Mouse (Mus musculus): ENCODE measurements around the gene 4931414P19Rik. TPM values are rescaled to one million over a fixed set of nuclear protein-coding genes. Genes with fewer than 3 reads are reported as not detected.

The 4931414P19Rik gene
- total RNA-seq, 2 experiments from 2014 or later = 8.3 to 9.3 TPM

DNA sequence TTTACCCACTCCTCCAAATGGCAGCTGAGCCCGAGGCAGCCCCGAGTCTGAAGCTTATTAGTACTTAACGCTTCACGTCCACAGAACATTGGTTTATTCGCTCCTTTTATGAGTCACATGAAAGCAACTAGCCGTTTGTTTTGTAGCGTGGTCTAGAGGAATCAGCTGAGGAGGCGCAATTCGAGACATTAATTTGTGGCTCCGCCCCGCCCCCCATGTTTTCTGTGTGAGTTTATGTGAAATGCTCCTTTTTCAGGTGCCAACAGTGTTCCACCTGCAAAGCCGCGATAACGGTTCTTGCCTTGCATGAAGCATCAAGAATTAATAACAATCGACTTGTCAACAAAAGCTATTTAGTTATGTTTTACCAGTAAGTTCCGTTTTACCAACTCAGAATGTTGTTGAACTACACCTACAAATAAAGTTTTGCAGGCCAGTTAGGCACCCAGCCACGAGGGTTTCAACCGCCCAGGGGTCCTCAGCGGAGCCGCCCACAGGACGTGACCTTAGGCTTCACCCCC lies 52.3 kb downstream of the 4931414P19Rik start:
- no peak for DNase-seq (ENCODE audit: low spot score in 2 of 2)

DNA sequence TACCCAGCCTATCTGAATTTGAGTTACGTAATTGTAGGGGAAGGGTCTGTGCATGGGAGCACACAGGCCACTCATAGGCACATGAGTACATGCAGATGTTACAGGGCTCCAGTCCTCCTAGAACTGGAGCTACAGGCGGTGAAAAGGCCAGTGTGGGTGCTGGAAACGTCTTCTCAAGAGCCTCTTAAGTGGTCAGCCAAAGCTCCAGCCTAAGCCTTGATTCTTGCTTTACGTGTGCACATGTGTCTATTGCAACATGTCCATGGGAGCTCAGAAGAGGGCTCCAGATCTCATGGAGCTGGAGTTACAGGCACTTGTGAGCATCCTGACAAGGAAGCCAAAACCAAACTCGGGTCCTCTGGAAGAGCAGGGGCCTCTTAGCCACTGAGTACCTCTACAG lies 61.1 kb downstream of the 4931414P19Rik start:
- no peak for DNase-seq (ENCODE audit: low spot score in 2 of 2)

DNA sequence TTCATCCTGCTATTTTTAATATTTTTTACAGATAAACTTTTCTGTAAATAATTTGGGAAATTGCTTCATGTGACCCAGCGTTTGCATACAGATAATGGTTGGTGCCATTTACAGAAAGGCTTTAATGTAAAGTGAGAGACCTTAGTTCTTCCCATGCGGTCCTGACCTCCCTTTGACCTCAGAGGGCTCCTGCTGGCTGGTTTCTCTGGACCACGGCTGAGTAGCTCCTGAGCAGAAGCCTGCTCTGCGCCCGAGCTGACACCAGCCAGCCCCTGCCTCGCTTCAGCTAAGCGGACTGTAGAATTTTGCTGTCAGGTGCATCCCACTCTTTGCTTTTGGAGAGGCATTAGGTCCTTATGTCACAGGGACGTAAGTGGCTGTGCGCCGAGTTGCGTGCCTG lies 65.0 kb downstream of the 4931414P19Rik start:
- no peak for DNase-seq (ENCODE audit: low spot score in 2 of 2)

DNA sequence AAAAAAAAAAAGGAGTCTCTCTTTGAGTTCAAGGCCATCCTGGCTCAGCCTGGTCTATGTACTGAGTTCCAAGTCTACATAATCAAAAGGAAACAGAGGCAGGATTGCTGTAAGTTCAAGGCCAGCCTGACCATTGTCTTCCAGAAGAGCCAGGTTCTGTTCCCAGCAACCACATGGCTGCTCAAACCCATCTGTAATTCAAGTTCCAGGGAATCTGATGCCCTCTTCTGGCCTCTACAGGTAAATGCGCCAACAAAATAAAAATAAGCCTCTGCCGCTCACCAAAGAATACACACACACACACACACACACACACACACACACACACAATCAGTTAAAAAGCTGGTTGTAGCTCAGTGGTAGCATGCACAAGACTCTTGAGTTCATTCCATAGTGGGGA lies 67.2 kb downstream of the 4931414P19Rik start:
- no peak for DNase-seq (ENCODE audit: low spot score in 2 of 2)

Small RNA genes within 50 kb of the gene (microRNA-seq; reads per million reads assigned to microRNA genes)
- gene Mir686 (0 reads per million in 2 experiments), gene Mir6948 (0.42 to 0.50 reads per million in 2 experiments)

Other genes with a start within 250 kb of the 4931414P19Rik start
- gene Oxa1l, start 245.2 kb downstream of the 4931414P19Rik start, total RNA-seq (2021) = 10 to 100 TPM; 49.2 to 55.1 TPM
- 1 to 10 TPM; 2.3 to 4.0 TPM for gene Slc7a7, start 188.2 kb downstream of the 4931414P19Rik start, total RNA-seq (2021)
- 10 to 100 TPM; 89.2 to 93.8 TPM for gene Mrpl52, start 179.1 kb downstream of the 4931414P19Rik start, total RNA-seq (2021)
- 10 to 100 TPM; 12.0 to 12.6 TPM for gene Mmp14, start 174.4 kb downstream of the 4931414P19Rik start, total RNA-seq (2021)
- 10 to 100 TPM; 21.1 to 22.2 TPM for gene Lrp10, start 141.9 kb downstream of the 4931414P19Rik start, total RNA-seq (2021)
- 1 to 10 TPM; 4.2 to 7.5 TPM for gene Rem2, start 129.9 kb downstream of the 4931414P19Rik start, total RNA-seq (2021)
- gene Prmt5, start 88.5 kb downstream of the 4931414P19Rik start, total RNA-seq (2021) = 10 to 100 TPM; 48.8 to 49.7 TPM
- gene Haus4, start 51.4 kb downstream of the 4931414P19Rik start, total RNA-seq (2021) = 1 to 10 TPM; 1.5 to 2.0 TPM
- 1 to 10 TPM; 1.7 to 1.9 TPM for gene Ajuba, start 28.4 kb downstream of the 4931414P19Rik start, total RNA-seq (2021)
- gene Psmb5, start 12.0 kb upstream of the 4931414P19Rik start, total RNA-seq (2021) = 100 to 1,000 TPM; 176 to 178 TPM
- under 1 TPM in 1 of 2 experiments, not detected in 1; 0.16 TPM for gene Psmb11, start 15.4 kb upstream of the 4931414P19Rik start, total RNA-seq (2021)
- not detected for gene Gm17606, start 35.0 kb upstream of the 4931414P19Rik start, total RNA-seq (2021)
- gene Cdh24, start 35.4 kb upstream of the 4931414P19Rik start, total RNA-seq (2021) = 1 to 10 TPM; 8.4 to 9.2 TPM
- gene 1700123O20Rik, start 80.2 kb upstream of the 4931414P19Rik start, total RNA-seq (2021) = 10 to 100 TPM; 22.9 to 25.8 TPM
- gene Acin1, start 80.9 kb upstream of the 4931414P19Rik start, total RNA-seq (2021) = 100 to 1,000 TPM; 193 to 195 TPM
- not detected for gene Gm29776, start 92.8 kb upstream of the 4931414P19Rik start, total RNA-seq (2021)
- gene Cebpe, start 106.2 kb upstream of the 4931414P19Rik start, total RNA-seq (2021) = not detected
- 10 to 100 TPM; 48.7 to 52.5 TPM for gene Slc7a8, start 176.0 kb upstream of the 4931414P19Rik start, total RNA-seq (2021)
- not detected for gene Rnf212b, start 208.1 kb upstream of the 4931414P19Rik start, total RNA-seq (2021)